Mouse (Mus musculus): ENCODE results near the gene Ldlr. TPM values are rescaled to one million over a fixed set of nuclear protein-coding genes. Genes with fewer than 3 reads are reported as not detected.
A peak's percentile ranks its signal among the peaks of the same experiment; 100 is the strongest.
"Not testable (repeated sequence)": the region's sequence is repeated elsewhere in the genome, so short reads cannot be mapped to it uniquely, and the experiment has no call there.

Gene Ldlr
- polyA plus RNA-seq, 2 experiments from 2014 or later = 12.6 to 20.6 TPM

DNA sequence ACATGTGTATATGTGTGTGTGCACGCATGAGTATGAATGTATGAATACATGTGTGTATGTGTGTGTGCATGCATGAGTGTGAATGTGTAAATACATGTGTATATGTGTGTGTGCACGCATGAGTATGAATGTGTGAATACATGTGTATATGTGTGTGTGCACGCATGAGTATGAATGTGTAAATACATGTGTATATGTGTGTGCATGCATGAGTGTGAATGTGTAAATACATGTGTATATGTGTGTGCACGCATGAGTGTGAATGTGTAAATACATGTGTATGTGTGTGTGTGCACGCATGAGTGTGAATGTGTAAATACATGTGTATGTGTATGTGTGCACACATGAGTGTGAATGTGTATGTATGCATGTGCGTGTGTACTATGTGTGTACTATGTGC is 70.2 kb downstream of the Ldlr start:
- ATAC-seq = not testable (repeated sequence)

DNA sequence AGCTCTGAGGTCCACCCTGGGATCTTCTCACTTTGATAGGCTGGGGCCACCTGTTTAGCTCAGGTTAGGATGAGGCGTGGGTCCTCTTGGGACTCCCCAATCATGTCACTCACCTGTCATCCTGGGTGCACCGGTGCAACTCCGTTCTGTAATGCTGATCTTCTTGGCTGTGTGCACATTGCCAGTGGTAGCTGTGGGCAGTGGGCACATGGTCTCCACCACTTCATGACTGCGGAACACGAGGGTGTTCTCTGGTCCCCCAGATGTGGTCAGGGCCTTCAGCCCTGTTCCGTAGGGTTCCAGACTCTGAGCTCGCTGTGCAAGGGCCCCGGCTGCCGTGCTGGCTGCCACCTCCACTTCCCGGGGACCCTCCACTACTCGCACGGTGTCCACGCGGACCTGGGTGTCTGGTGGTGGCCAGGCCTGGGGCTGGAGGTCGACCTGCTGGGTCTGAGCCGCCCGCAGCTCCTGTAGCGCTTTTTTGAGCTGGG is 71.1 kb downstream of the Ldlr start:
- ATAC-seq = no peak

DNA sequence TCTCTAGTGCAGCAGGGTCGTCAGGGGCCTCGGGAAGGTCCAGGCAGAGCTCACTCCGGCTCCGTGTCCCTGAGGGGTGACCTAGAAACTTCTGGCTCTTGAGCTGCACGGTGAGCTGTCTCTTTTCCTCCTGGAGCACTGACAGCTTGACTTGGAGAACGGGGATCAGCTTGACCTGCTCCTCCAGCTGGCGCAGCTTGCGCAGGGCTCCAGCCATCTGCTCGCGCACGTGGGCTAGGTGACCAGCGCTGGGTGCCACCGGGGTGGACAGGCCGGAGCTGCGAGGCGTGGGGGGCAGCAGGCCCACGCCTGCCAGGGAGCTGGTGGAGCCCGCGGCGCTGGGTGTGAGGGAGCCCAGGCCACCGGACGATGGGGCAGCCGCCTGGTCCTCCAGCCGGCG is 71.6 kb downstream of the Ldlr start:
- ATAC-seq = no peak

DNA sequence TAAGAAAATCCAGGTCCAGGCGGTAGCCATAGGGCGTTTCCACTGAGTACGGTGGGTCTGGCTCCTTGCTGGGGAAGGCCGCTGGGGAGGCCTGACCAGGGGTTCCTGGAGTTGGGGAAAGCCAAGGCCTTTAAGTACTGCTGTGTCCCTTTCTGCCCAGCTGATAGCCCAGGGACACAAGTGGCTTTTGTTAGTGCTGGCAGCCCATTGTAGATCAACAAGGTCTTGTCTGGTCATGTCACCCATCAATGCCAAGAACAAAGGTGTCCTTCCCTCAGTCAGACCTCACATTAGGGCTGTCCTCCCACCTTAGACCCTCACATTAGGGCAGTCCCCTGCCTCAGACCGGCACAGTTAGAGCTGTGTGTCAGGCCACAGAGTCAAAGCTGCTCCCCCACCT is 72.3 kb downstream of the Ldlr start:
- no peak for ATAC-seq

DNA sequence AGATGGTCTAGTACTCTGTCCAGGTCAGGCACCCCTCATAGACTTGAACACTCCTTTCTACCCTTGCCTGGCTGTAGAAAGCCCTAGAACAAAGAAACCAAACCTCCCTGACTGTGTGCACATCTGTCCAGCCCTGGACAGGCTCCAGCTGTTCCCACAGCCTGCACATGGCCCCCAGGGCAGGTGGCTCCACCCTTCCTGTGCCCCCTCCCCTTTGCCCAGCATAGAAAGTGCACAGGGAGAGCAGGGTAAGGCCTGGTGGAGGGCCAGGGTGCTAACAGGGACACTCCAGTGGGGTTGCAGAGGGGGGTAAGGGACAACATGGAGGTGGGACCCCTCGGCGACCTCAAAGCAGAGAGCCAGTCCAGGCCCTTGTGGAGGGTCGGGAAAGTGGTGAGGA is 73.0 kb downstream of the Ldlr start:
- no peak for ATAC-seq

DNA sequence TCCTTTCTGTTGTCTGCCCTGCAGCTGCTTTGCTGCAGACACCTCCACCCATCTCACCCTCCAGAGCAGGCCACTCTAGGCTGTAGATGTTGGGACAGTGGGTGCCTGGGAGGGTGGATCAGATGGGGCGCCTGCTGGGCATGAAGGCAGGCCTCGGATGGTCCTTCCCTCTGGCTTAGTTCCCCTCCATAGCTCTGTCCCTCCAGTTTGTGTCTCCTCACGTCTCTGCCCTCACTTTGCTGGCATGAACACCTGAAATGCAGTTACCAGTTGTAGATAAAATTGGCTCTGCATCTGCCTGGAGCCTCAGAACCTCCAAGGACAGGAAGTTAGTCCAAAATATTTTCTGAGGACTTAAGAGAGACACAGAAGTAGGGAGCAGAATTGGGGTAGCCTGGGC is 73.6 kb downstream of the Ldlr start:
- no peak for ATAC-seq

DNA sequence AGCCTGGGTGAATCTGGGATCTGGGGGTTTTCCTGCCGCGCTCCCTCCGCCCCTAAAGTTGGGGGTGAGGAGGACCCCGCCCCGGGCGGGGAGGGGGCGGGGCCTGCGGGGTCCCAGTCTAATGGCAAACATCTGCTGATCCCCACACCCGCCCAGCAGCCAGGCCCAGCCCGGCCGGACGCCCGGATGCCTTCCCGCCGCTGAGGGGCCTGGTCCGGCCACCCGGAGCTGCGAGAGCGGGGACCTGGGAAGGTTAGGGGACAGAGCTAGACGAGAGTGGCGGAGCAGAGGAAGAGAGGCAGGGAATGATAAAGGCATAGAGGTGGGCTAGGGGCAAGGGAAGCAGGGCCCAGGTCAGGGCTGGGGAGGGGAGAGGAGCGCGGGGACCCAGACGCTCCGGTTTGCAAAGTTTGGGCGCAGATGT is 74.7 kb downstream of the Ldlr start:
- no peak for ATAC-seq

DNA sequence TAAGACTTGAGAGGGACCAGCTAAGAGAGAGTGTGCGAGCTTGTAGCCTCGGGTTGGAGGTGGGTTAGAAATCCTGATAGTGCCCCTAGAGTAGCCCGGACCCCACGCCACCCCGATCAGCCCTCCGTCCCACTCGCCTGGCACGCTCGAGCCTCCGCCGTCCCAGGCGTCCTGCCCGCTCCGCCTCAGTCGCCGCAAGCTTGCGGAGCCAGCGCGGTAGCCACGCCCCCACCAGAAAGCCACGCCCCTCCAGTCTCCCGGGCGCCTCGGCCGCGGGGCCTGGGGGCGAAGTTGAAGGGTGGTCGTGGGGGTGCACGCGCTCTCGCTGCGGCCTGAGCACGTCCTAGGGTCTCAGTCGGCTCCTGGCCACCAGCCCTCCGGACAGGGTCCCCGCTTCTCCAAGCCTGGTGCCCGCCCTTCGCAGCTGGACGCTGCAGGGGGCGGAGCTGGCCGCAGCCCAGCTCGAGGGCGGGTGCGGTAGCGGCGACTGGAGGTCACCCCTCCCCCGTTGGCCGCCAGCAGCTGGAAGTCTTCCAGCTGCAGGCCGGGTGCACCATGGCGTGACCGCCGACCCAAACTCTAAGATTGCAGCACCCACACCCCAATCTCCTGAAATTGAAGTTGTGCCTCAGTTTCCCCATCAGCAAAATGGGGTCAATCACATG is 75.2 kb downstream of the Ldlr start, which contains the start of gene Kank2:
Gene Kank2, minus strand, starts transcription at position 400 of the 665 bp plus-strand sequence.
- ATAC-seq = peak; percentile 78

DNA sequence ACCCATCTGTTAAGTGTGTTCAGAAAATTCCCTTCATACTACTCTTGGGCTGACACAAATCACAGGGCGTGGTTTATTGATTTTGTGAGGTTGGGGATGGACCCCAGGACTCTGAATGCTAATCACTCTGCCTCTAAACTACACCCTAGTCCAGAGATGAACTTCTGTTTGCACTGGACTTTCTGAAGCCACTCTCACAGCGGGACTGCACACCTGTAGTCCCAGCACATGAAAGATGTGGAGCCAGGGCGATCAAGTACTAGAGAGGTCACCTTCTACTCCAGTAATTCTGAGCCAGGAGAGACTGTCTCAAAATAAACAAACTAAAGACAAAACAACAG is 75.7 kb downstream of the Ldlr start:
- ATAC-seq = no peak

Other genes with a start within 250 kb of the Ldlr start
- 1 to 10 TPM; 2.7 to 3.1 TPM for gene Tmed1, start 213.2 kb upstream of the Ldlr start, polyA plus RNA-seq (2017; shearing (Covaris generic))
- gene AB124611, start 197.3 kb upstream of the Ldlr start, polyA plus RNA-seq (2017; shearing (Covaris generic)) = 10 to 100 TPM; 56.9 to 62.4 TPM
- 1 to 10 TPM; 4.7 to 5.9 TPM for gene Carm1, start 176.6 kb upstream of the Ldlr start, polyA plus RNA-seq (2017; shearing (Covaris generic))
- gene Timm29, start 130.8 kb upstream of the Ldlr start, polyA plus RNA-seq (2017; shearing (Covaris generic)) = 1 to 10 TPM; 2.8 to 3.5 TPM
- 10 to 100 TPM; 16.7 to 18.3 TPM for gene Yipf2, start 130.7 kb upstream of the Ldlr start, polyA plus RNA-seq (2017; shearing (Covaris generic))
- gene Smarca4, start 107.3 kb upstream of the Ldlr start, polyA plus RNA-seq (2017; shearing (Covaris generic)) = 10 to 100 TPM; 26.2 to 34.6 TPM
- 10 to 100 TPM; 18.7 to 25.8 TPM for gene Spc24, start 36.8 kb downstream of the Ldlr start, polyA plus RNA-seq (2017; shearing (Covaris generic))
- gene Kank2, start 75.3 kb downstream of the Ldlr start, polyA plus RNA-seq (2017; shearing (Covaris generic)) = not detected
- gene Angptl8, start 112.0 kb downstream of the Ldlr start, polyA plus RNA-seq (2017; shearing (Covaris generic)) = not detected
- 1 to 10 TPM in 1 of 2 experiments, under 1 TPM in 1; 0.94 to 1.8 TPM for gene Dock6, start 129.2 kb downstream of the Ldlr start, polyA plus RNA-seq (2017; shearing (Covaris generic))
- gene Rab3d, start 194.7 kb downstream of the Ldlr start, polyA plus RNA-seq (2017; shearing (Covaris generic)) = 1 to 10 TPM; 5.8 to 7.1 TPM
- gene Ccdc159, start 204.0 kb downstream of the Ldlr start, polyA plus RNA-seq (2017; shearing (Covaris generic)) = not detected
- 1 to 10 TPM; 2.6 to 4.7 TPM for gene Tmem205, start 204.1 kb downstream of the Ldlr start, polyA plus RNA-seq (2017; shearing (Covaris generic))
- under 1 TPM; 0.17 to 0.36 TPM for gene Plppr2, start 213.6 kb downstream of the Ldlr start, polyA plus RNA-seq (2017; shearing (Covaris generic))
- gene Swsap1, start 232.3 kb downstream of the Ldlr start, polyA plus RNA-seq (2017; shearing (Covaris generic)) = 1 to 10 TPM; 2.1 to 3.8 TPM
- under 1 TPM in 1 of 2 experiments, not detected in 1; 0.36 TPM for gene Epor, start 240.0 kb downstream of the Ldlr start, polyA plus RNA-seq (2017; shearing (Covaris generic))

Data from activated CD4-positive, CD25-positive, alpha-beta regulatory T cell, adult 4 months (primary cell).